Mouse (Mus musculus) cortical plate, adult 2 months (tissue): ENCODE data around the gene Mrps22. TPM values are rescaled to one million over a fixed set of nuclear protein-coding genes. Genes with fewer than 3 reads are reported as not detected.

ENCODE experiments used
- H3K27ac ChIP-seq: fragments of 200-500 bp; 2 replicates; pipeline ENCODE4 v1.5.1; 2012; ENCODE audit warnings: low read length, control low read depth, inconsistent platforms; ENCODE audit not compliant: insufficient read depth
- H3K4me1 ChIP-seq: fragments of 200-500 bp; 2 replicates; pipeline ENCODE4 v1.6.1; 2011; ENCODE audit warnings: low read length; ENCODE audit not compliant: control insufficient read depth, insufficient read depth
- H3K4me3 ChIP-seq: fragments of 200-500 bp; 2 replicates; pipeline ENCODE4 v1.5.1; 2011; ENCODE audit warnings: mild to moderate bottlenecking, low read length, control low read depth; ENCODE audit not compliant: insufficient read depth
- CTCF ChIP-seq: fragments of 200-500 bp; IDR thresholded peaks from 2 replicates; pipeline ENCODE4 v1.5.1; 2011; ENCODE audit warnings: mild to moderate bottlenecking, control low read depth, low read length; ENCODE audit not compliant: insufficient read depth; ENCODE audit errors: extremely low read depth
- POLR2A ChIP-seq: fragments of 200-500 bp; IDR thresholded peaks from 2 replicates; pipeline ENCODE4 v1.6.1; 2011; ENCODE audit warnings: mild to moderate bottlenecking, low read length, control low read depth; ENCODE audit not compliant: insufficient read depth; ENCODE audit errors: extremely low read depth
- polyA plus RNA-seq: library from polyadenylated mRNA; depleted of rRNA; stranded (reverse); fragments of >200 nt; gene quantifications from 2 replicates; pipeline ENCODE4 v1.2.3, GENCODE M21; 2012; rRNA removed

Gene Mrps22
- polyA plus RNA-seq, 1 experiment = 20.5 TPM

DNA sequence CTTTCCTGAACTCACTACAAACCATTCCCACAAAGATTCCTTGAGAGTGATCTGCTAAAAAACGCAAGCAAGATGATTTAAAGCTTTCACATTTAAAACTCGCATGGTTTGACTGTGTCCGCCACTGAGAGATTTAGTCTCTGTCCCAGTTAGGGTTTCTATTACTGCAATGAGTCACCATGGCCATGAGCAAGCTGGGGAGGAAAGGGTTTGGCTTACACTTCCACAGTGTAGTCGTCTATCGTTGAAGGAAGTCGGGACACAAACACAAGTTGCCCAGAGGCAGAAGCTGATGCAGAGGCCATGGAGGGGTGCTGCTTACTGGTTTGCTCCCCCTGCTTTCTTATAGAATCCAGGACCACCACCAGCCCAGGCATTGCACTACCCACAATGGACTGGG lies 1.4 kb downstream of the Mrps22 start:
- 0 out of 2 replicates have a peak overlapping the region, but pooled peaks have one; percentile 89 for H3K4me3 ChIP-seq
- H3K27ac ChIP-seq = no peak overlapping the region
- peaks cover 3% of the 10 kb centered on the region; the same call in 1 of the 2 replicates for H3K4me1 ChIP-seq
- TF ChIP-seq POLR2A (no peak), CTCF (no peak)

DNA sequence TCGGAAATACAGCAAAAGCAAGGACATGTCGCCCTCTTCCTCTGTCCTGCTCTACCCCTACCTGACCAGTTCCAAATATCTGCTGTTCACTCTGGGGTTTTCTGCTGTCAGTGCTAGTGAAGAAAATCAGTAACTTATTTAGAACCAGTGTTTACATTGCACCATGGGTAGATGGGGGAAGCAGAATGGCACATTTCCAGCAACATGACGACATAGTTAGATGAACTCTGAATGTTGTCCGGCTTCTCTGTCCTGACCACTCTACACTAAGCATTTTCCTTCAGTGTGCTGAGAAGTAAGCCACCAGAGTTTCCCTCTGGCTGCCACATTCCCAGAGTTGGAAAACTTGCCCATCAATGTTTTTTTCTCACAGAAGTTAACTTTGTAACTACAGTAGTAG lies 17.6 kb downstream of the Mrps22 start:
- no peaks in the 10 kb centered on the region for H3K4me1 ChIP-seq
- TF ChIP-seq POLR2A = no peak
- no peak for TF ChIP-seq CTCF

DNA sequence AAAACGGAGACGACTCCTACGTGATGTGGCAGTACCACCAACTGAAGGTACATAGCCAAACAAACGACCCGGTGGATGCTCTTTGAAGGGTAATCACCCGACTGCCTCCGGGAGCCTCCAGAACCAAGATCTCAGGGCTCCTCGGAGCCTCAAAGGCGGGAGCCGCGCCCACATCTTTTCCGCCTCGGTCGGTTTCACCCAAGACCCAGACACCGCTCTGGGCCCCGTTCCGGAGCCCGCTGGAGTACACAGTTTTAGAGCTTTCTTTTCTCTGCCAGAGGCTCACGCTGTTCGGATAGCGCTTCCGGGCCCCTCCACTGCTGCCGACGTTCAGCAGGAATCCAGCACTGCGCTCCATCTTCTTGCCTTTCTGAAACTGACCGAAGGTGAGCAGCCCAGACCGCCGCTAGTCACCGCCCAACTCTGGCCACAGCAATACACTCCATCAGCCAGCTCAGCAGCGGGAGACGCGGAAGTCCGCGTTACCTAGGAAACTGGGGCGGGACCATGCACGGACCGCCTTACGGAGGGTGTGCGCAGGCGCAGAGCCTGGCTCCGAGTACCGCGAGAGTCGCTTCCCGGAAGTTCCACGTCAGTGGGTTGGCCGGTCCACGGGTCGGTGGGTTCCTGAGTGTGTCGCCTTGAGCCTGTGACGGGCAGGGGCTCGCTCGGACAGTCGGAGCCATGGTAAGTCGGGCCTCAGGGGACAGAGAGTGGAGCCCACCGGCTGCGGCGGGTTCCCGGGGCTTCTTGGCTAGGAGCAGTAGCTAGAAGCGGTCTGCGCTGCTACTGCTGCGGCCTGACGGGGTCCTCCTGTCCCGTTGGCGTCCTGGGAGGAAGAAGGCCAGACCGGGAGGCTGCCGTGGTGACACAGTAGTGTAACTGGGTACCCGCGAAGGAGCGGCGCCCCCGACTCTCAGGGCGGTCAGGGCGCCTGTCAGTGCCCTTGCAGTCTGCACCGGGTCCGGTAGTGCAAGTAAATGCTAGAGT lies 38.0 kb downstream of the Mrps22 start, which contains the start of gene Copb2:
Gene Copb2 (plus strand): TSS at position 585 of the 990 bp plus-strand sequence.
- 0 out of 2 replicates have a peak within 1 kb of the TSS, but pooled peaks have one; percentile 4 for H3K27ac ChIP-seq
- peak within 1 kb of the TSS; percentile 53 for H3K4me3 ChIP-seq
- no peak for TF ChIP-seq CTCF
- TF ChIP-seq POLR2A = peak; percentile 94
- H3K4me1 ChIP-seq = peaks cover 2% of the 10 kb centered on the region; the same call in 1 of the 2 replicates

More for the DNA sequence above, 17.6 kb downstream of the Mrps22 start:
- Histone ChIP-seq H3K4me3 (no peak overlapping the region), H3K27ac (no peak overlapping the region)

DNA sequence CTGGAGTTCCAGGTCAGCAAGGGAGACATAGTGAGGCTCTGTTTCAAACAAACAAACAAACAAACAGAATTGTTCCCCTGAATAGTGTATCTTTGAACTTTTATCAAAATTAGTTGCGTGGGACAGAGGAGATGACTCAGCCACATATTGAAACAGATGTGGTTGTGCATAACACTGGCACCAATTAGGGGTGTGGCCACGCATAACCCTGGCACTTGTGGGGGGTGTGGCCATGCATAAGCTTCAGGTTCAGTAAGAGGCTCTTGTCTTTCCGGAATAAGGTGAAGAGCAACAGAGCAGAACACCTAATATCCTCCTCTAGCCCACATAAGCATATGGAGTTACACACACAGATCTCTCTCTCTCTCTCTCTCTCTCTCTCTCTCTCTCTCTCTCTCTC lies 57.4 kb downstream of the Mrps22 start:
- H3K4me1 ChIP-seq = no peaks in the 10 kb centered on the region
- no peak overlapping the region for H3K27ac ChIP-seq
- no peak overlapping the region for H3K4me3 ChIP-seq
- TF ChIP-seq POLR2A = no peak
- no peak for TF ChIP-seq CTCF

Other genes starting within 250 kb of the Mrps22 start
- 17.1 and 22.2 TPM in 2 replicates for gene Rbp1, start 178.7 kb downstream of the Mrps22 start, polyA plus RNA-seq
- not detected in 2 replicates for gene Rbp2, start 115.5 kb downstream of the Mrps22 start, polyA plus RNA-seq
- 56.5 and 59.8 TPM in 2 replicates for gene Copb2, start 37.9 kb downstream of the Mrps22 start, polyA plus RNA-seq
- gene Prr23a1, start 240.8 kb upstream of the Mrps22 start, polyA plus RNA-seq = not detected in 2 replicates